Mouse (Mus musculus) hindbrain, embryonic 14.5 days (tissue): ENCODE results near the gene Slc35f4. TPM values are rescaled to one million over a fixed set of nuclear protein-coding genes. Genes with fewer than 3 reads are reported as not detected.

Experiments used
- ATAC-seq: fragments of 200-750 bp; cut with Nextera tagmentation; 2 replicates; pipeline ENCODE4 v1.8.0; 2017; ENCODE audit warnings: moderate number of reproducible peaks, mild to moderate bottlenecking, moderate TSS enrichment, moderate library complexity; ENCODE audit not compliant: low FRiP score
- DNase-seq: peaks from one replicate; pipeline ENCODE4 v3.0.0-alpha.2; 2015; ENCODE audit warnings: low spot score
- H3K27ac ChIP-seq: fragments of 300-500 bp; sonication (generic); 2 replicates; pipeline ENCODE4 v1.5.1; 2014; ENCODE audit warnings: mild to moderate bottlenecking, moderate library complexity
- H3K27me3 ChIP-seq: fragments of 300-500 bp; sonication (generic); 2 replicates; pipeline ENCODE4 v1.6.1; 2014; ENCODE audit warnings: mild to moderate bottlenecking, low read length, mixed read lengths; ENCODE audit not compliant: control insufficient read depth, insufficient read depth
- H3K36me3 ChIP-seq: fragments of 300-500 bp; sonication (generic); replicated peaks from 2 replicates; pipeline ENCODE4 v1.6.1; 2014; ENCODE audit not compliant: control insufficient read depth, insufficient read depth
- H3K4me1 ChIP-seq: fragments of 300-500 bp; sonication (generic); replicated peaks from 2 replicates; pipeline ENCODE4 v1.6.1; 2014; ENCODE audit warnings: antibody characterized with exemption, low read length, mixed read lengths; ENCODE audit not compliant: control insufficient read depth, insufficient read depth
- H3K4me2 ChIP-seq: fragments of 300-500 bp; sonication (generic); replicated peaks from 2 replicates; pipeline ENCODE4 v1.6.1; 2014; ENCODE audit warnings: mild to moderate bottlenecking, moderate library complexity
- H3K4me3 ChIP-seq: fragments of 300-500 bp; sonication (generic); replicated peaks from 2 replicates; pipeline ENCODE4 v1.5.1; 2014; ENCODE audit warnings: mild to moderate bottlenecking, low read length
- H3K9ac ChIP-seq: fragments of 300-500 bp; sonication (generic); 2 replicates; pipeline ENCODE4 v1.6.1; 2014
- H3K9me3 ChIP-seq: fragments of 300-500 bp; sonication (generic); 2 replicates; pipeline ENCODE4 v1.6.1; 2016; ENCODE audit warnings: low read length; ENCODE audit not compliant: control insufficient read depth
- WGBS: fragments of 180-500 bp; shearing (Covaris S2); extraction: QIAGEN DNeasy Blood & Tissue Kit; methylation state at CpG from one replicate; pipeline ENCODE4 v1.1.7; 2014; 5-methylcytosine and 5-hydroxymethylcytosine counted together
- polyA plus RNA-seq: library from polyadenylated mRNA; unstranded; fragments of >200 nt; fragmentation: Nextera tagmentation; extraction: Ambion mirVana; gene quantifications from 2 replicates; pipeline ENCODE4 v1.2.1, GENCODE M21; 2014

The Slc35f4 gene
- polyA plus RNA-seq, 1 experiment from 2014 or later: 20.8 TPM

- no peak for DNase-seq
- no peak overlapping the region for H3K4me2 ChIP-seq
- H3K27ac ChIP-seq: no peak overlapping the region
These were observed 32.1 kb downstream of the Slc35f4 start for GRCm38 (mm10) chr14:49493793-49494192.

GRCm38 (mm10) chr14:49492506-49492905, 33.3 kb downstream of the Slc35f4 start:
- H3K27ac ChIP-seq: no peak overlapping the region
- no peak overlapping the region for H3K4me3 ChIP-seq
- no peak for DNase-seq
- H3K4me1 ChIP-seq: no peaks in the 10 kb centered on the region
- H3K9me3 ChIP-seq: no peaks in the 10 kb centered on the region
- H3K27me3 ChIP-seq: no peaks in the 10 kb centered on the region
- no peak overlapping the region for H3K4me2 ChIP-seq
- 82% methylated on average over 3 of the region's 3 CpGs for whole genome bisulfite sequencing
- no peaks in the 10 kb centered on the region for H3K36me3 ChIP-seq
- ATAC-seq: no peak
- no peak overlapping the region for H3K9ac ChIP-seq

More at GRCm38 (mm10) chr14:49493793-49494192, 32.1 kb downstream of the Slc35f4 start:
- Histone ChIP-seq H3K4me3 (no peak overlapping the region), H3K27me3 (no peaks in the 10 kb centered on the region), H3K9ac (no peak overlapping the region), H3K4me1 (no peaks in the 10 kb centered on the region), H3K9me3 (no peaks in the 10 kb centered on the region), H3K36me3 (no peaks in the 10 kb centered on the region)
- no peak for ATAC-seq
- 76% methylated on average over 1 of the region's 1 CpGs for WGBS

DNA sequence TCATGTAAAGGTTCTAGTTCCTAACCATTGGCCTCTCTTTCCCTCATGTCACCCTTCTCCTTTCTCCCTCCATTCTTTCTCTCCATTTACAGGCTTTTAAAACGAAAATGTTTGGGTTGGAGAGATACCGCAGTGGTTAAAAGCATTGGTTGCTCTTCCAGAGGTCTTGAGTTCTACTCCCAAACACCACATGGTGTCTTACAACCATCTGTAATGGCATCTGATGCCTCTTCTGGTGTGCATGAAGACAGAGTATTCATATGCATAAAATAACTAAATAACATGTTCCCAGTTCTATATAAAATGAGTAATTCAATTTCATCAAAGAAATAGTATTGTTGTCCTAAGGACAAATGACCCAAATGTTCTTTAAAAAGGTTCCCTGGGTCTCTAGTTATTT, 49.2 kb downstream of the Slc35f4 start:
- H3K9me3 ChIP-seq: no peaks in the 10 kb centered on the region
- H3K36me3 ChIP-seq: no peaks in the 10 kb centered on the region
- H3K4me2 ChIP-seq: no peak overlapping the region
- no peak overlapping the region for H3K9ac ChIP-seq
- WGBS: 84% methylated on average over 2 of the region's 2 CpGs
- H3K27me3 ChIP-seq: no peaks in the 10 kb centered on the region
- no peaks in the 10 kb centered on the region for H3K4me1 ChIP-seq
- no peak overlapping the region for H3K27ac ChIP-seq
- no peak overlapping the region for H3K4me3 ChIP-seq
- DNase-seq: no peak
- no peak for ATAC-seq

DNA sequence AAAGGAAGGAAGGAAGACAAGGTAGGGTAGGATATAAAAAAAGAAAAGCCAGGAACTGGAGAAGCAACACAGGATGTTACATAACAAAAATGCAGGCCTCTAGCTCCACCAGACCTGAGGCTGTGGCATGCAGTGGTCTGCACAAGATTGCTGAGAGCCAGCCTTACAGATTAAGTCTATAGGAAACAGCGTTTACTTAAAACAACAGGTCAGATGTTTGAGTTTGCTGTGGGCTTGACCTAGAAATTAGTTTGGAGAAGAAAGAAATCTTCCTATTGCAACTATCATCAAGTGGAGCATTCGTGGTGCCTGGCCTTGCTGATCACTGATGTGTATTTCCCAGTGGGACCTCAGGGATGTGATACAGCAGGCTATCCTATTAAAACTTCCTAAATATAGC, 64.1 kb downstream of the Slc35f4 start:
- no peak overlapping the region for H3K9ac ChIP-seq
- DNase-seq (no peak), ATAC-seq (no peak)
- no peak overlapping the region for H3K4me3 ChIP-seq
- H3K9me3 ChIP-seq: no peaks in the 10 kb centered on the region
- no peaks in the 10 kb centered on the region for H3K4me1 ChIP-seq
- no peak overlapping the region for H3K27ac ChIP-seq
- no peaks in the 10 kb centered on the region for H3K27me3 ChIP-seq
- H3K4me2 ChIP-seq: no peak overlapping the region
- WGBS: 79% methylated on average over 2 of the region's 2 CpGs
- H3K36me3 ChIP-seq: no peaks in the 10 kb centered on the region

DNA sequence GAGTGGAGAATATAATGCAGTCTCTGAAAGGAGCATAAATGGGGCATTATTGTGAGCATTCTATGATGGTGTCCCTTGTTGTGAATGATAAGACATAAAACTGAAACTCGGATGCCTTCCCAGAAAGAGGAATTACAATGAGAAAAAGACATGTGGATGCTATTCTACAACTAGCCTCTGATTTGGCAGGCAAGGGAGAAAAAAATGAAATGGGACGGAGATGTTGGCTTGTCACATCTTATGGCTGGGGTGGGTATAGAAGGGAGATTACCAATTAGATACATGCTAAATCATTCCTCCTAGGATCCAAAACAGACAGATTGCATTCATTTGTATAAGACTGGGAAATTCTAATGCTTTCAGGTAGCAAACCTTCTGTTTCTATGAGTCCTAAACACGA, 65.0 kb downstream of the Slc35f4 start:
- no peaks in the 10 kb centered on the region for H3K27me3 ChIP-seq
- H3K9ac ChIP-seq: no peak overlapping the region
- H3K9me3 ChIP-seq: no peaks in the 10 kb centered on the region
- H3K36me3 ChIP-seq: no peaks in the 10 kb centered on the region
- H3K27ac ChIP-seq: no peak overlapping the region
- ATAC-seq (no peak), DNase-seq (no peak)
- no peak overlapping the region for H3K4me3 ChIP-seq
- H3K4me2 ChIP-seq: no peak overlapping the region
- no peaks in the 10 kb centered on the region for H3K4me1 ChIP-seq
- 76% methylated on average over 3 of the region's 3 CpGs for WGBS

GRCm38 (mm10) chr14:49454283-49454914, 71.4 kb downstream of the Slc35f4 start:
- no peak overlapping the region for H3K4me3 ChIP-seq
- no peak overlapping the region for H3K9ac ChIP-seq
- no peaks in the 10 kb centered on the region; the same call in 1 of the 2 replicates for H3K4me1 ChIP-seq
- H3K4me2 ChIP-seq: no peak overlapping the region
- H3K9me3 ChIP-seq: no peaks in the 10 kb centered on the region
- no peaks in the 10 kb centered on the region for H3K36me3 ChIP-seq
- DNase-seq: no peak
- 73% methylated on average over 6 of the region's 6 CpGs for WGBS
- H3K27me3 ChIP-seq: no peaks in the 10 kb centered on the region
- H3K27ac ChIP-seq: no peak overlapping the region
- no peak for ATAC-seq

DNA sequence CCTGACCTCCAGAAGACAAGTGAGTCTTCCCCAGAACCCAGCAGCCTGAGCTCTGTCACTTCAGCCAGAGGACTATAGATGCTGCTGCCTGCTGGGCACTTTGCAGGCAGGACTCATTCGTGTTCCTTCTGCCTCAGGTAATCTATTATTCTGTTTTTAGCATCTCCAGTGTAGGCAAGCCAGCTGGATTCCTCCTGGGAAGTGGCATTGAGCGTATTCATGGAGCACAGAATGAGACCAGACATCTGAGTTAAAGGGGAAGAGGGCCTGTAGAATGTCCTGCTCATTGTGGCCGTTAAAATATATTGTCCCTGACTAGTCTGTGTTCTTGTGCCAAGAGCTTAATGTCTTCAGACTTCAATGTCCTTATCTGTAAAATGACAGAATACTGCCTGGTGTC, 72.1 kb downstream of the Slc35f4 start:
- DNase-seq (no peak), ATAC-seq (no peak)
- WGBS: 24% methylated on average over 3 of the region's 3 CpGs

DNA sequence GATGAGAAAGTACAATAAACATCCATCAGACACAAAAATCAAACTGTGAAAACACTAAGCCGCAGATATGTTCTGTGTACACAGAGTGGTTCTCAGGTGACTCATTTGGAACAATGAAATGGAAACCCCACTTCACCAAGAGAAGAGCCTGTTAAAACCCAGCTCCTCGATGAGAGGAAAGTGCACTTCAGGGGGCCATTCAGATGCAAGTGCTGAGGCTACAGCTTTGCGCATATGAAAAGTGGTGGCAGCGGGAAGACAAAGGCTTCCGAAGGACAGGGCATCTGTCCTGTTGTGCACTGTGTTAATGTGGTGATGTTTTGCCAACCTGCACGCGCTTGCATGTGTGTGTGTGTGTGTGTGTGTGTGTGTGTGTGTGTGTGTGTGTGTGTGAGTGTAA, 78.2 kb downstream of the Slc35f4 start:
- Histone ChIP-seq H3K4me2 (no peak overlapping the region), H3K9ac (no peak overlapping the region), H3K4me3 (no peak overlapping the region), H3K27ac (peak overlapping the region; percentile 35; the same call in 1 of the 2 replicates), H3K9me3 (peaks cover 7% of the 10 kb centered on the region; the same call in 1 of the 2 replicates), H3K4me1 (no peaks in the 10 kb centered on the region), H3K27me3 (no peaks in the 10 kb centered on the region), H3K36me3 (no peaks in the 10 kb centered on the region)
- DNase-seq: no peak
- ATAC-seq: peak; percentile 64; the same call in 1 of the 2 replicates
- WGBS: 7% methylated on average over 7 of the region's 7 CpGs

More for the DNA sequence above, 72.1 kb downstream of the Slc35f4 start:
- H3K27ac ChIP-seq: no peak overlapping the region
- H3K4me1 ChIP-seq: no peaks in the 10 kb centered on the region; the same call in 1 of the 2 replicates
- H3K9ac ChIP-seq: no peak overlapping the region
- no peaks in the 10 kb centered on the region for H3K9me3 ChIP-seq
- H3K4me2 ChIP-seq: no peak overlapping the region
- H3K27me3 ChIP-seq: no peaks in the 10 kb centered on the region
- H3K4me3 ChIP-seq: no peak overlapping the region
- no peaks in the 10 kb centered on the region for H3K36me3 ChIP-seq

DNA sequence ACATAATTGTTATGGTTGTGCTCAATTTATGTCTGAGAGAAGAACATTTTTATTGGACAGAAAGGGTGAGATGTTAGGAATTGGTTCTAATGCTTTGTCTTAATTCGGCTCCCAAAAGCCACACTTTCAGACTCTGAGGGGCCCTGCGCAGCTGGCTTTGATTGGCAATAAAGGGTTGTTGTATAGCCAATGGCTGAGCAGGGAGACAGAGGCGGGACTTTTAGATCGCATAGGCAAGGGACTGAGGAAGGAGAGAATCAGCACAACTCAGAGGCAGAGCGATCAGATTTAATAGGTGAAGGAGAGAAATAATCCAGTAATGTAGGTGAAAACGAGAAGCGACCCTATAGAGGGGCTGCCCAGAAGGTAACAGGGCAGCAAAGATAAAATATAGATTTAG, 79.4 kb downstream of the Slc35f4 start:
- ATAC-seq: peak; percentile 37; the same call in 1 of the 2 replicates
- H3K27me3 ChIP-seq: no peaks in the 10 kb centered on the region
- 47% methylated on average over 7 of the region's 7 CpGs for WGBS
- no peak overlapping the region for H3K9ac ChIP-seq
- DNase-seq: no peak
- no peak overlapping the region for H3K4me3 ChIP-seq
- H3K27ac ChIP-seq: no peak overlapping the region
- peaks cover 7% of the 10 kb centered on the region; the same call in 1 of the 2 replicates for H3K9me3 ChIP-seq
- no peaks in the 10 kb centered on the region for H3K4me1 ChIP-seq
- H3K4me2 ChIP-seq: no peak overlapping the region
- no peaks in the 10 kb centered on the region for H3K36me3 ChIP-seq

DNA sequence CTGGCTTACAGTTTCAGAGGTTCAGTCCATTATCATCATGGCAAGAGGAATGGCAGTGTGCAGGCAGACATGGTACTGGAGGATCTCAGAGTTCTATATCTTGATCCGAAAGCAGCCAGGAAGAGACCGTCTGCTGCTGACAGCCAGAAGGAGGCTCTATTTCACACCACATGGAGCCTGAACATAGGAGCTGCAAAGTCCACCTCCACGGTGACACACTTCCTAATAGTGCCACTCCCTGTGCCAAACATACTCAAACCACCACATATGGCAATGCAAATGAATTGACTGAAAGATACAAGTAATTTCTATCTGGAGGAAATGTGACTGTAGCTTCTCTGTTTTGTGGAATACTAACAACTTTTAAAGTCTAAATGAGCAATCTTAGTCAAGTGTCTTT, 89.0 kb downstream of the Slc35f4 start:
- ATAC-seq (no peak), DNase-seq (no peak)
- Histone ChIP-seq H3K9ac (no peak overlapping the region), H3K27ac (no peak overlapping the region), H3K27me3 (no peaks in the 10 kb centered on the region), H3K9me3 (no peaks in the 10 kb centered on the region), H3K4me3 (no peak overlapping the region), H3K36me3 (no peaks in the 10 kb centered on the region), H3K4me1 (no peaks in the 10 kb centered on the region), H3K4me2 (no peak overlapping the region)
- WGBS: 94% methylated on average over 3 of the region's 3 CpGs
